Mouse (Mus musculus): ENCODE results near the gene Tex22. TPM values are rescaled to one million over a fixed set of nuclear protein-coding genes. Genes with fewer than 3 reads are reported as not detected.

The Tex22 gene
- polyA plus RNA-seq, 1 experiment from 2014 or later: not detected

GRCm38 (mm10) chr12:113108528-113109283, 34.4 kb downstream of the Tex22 start:
- no peaks in the 10 kb centered on the region for H3K27me3 ChIP-seq (ENCODE audit: control insufficient read depth, insufficient read depth, low read length)
- H3K27ac ChIP-seq (replicated peaks; ENCODE audit: low read depth, low read length): no peak overlapping the region
- no peak overlapping the region for H3K9ac ChIP-seq (replicated peaks; ENCODE audit: low read length)
- H3K36me3 ChIP-seq (replicated peaks; ENCODE audit: control insufficient read depth, insufficient read depth, low read depth, low read length): peaks cover 2% of the 10 kb centered on the region; the same call in 1 of the 2 replicates
- H3K4me1 ChIP-seq (ENCODE audit: control insufficient read depth, insufficient read depth, low read length): no peaks in the 10 kb centered on the region
- 87% methylated on average over 17 of the region's 17 CpGs for WGBS
- DNase-seq (ENCODE audit: low spot score): no peak
- no peak overlapping the region for H3K4me2 ChIP-seq (ENCODE audit: low read depth, low read length)
- ATAC-seq (replicated peaks; ENCODE audit: insufficient number of reproducible peaks, low FRiP score, low TSS enrichment, low read depth): no peak
- H3K4me3 ChIP-seq (ENCODE audit: low read depth, low read length): no peak overlapping the region
- no peaks in the 10 kb centered on the region for H3K9me3 ChIP-seq (replicated peaks; ENCODE audit: control insufficient read depth, low read length)

- H3K9ac ChIP-seq (replicated peaks; ENCODE audit: low read length): no peak overlapping the region
- ATAC-seq (replicated peaks; ENCODE audit: insufficient number of reproducible peaks, low FRiP score, low TSS enrichment, low read depth) (no peak), DNase-seq (ENCODE audit: low spot score) (no peak)
- H3K36me3 ChIP-seq (replicated peaks; ENCODE audit: control insufficient read depth, insufficient read depth, low read depth, low read length): 0 out of 2 replicates have a peak, but pooled peaks cover 2% of the 10 kb centered on the region
- no peak overlapping the region for H3K4me3 ChIP-seq (ENCODE audit: low read depth, low read length)
- no peak overlapping the region for H3K4me2 ChIP-seq (ENCODE audit: low read depth, low read length)
- no peaks in the 10 kb centered on the region for H3K9me3 ChIP-seq (replicated peaks; ENCODE audit: control insufficient read depth, low read length)
- H3K27me3 ChIP-seq (ENCODE audit: control insufficient read depth, insufficient read depth, low read length): no peaks in the 10 kb centered on the region
- WGBS: 88% methylated on average over 10 of the region's 10 CpGs
- no peaks in the 10 kb centered on the region for H3K4me1 ChIP-seq (ENCODE audit: control insufficient read depth, insufficient read depth, low read length)
- no peak overlapping the region for H3K27ac ChIP-seq (replicated peaks; ENCODE audit: low read depth, low read length)
Observed at GRCm38 (mm10) chr12:113109801-113110200, 35.5 kb downstream of the Tex22 start.

DNA sequence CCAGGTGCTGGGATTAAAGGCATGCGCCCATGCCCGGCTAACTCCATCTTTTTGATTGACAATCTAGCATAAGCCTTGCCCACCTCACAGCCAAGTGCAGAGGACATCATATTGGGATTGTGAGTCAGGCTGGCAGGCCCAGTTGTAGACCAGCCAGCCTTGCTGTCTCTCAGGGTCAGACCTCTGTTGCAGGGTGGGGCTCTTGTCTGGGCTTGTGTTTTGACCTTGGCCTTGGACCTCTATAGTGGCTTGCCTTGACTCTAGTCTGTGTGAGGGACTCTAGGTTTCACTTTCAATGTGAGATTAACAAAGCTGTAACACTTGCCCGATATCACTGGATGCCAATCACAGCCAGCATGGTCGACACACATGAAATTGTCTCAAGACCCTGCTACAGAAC, 39.8 kb downstream of the Tex22 start:
- ATAC-seq (replicated peaks; ENCODE audit: insufficient number of reproducible peaks, low FRiP score, low TSS enrichment, low read depth): no peak
- no peak overlapping the region for H3K4me2 ChIP-seq (ENCODE audit: low read depth, low read length)
- H3K36me3 ChIP-seq (replicated peaks; ENCODE audit: control insufficient read depth, insufficient read depth, low read depth, low read length): peaks cover 2% of the 10 kb centered on the region; the same call in 1 of the 2 replicates
- WGBS: 88% methylated on average over 4 of the region's 4 CpGs
- no peak for DNase-seq (ENCODE audit: low spot score)
- no peak overlapping the region for H3K4me3 ChIP-seq (ENCODE audit: low read depth, low read length)
- H3K27ac ChIP-seq (replicated peaks; ENCODE audit: low read depth, low read length): no peak overlapping the region
- H3K27me3 ChIP-seq (ENCODE audit: control insufficient read depth, insufficient read depth, low read length): no peaks in the 10 kb centered on the region
- no peak overlapping the region for H3K9ac ChIP-seq (replicated peaks; ENCODE audit: low read length)
- H3K4me1 ChIP-seq (ENCODE audit: control insufficient read depth, insufficient read depth, low read length): no peaks in the 10 kb centered on the region
- H3K9me3 ChIP-seq (replicated peaks; ENCODE audit: control insufficient read depth, low read length): no peaks in the 10 kb centered on the region

- H3K9me3 ChIP-seq (replicated peaks; ENCODE audit: control insufficient read depth, low read length): no peaks in the 10 kb centered on the region
- H3K4me1 ChIP-seq (ENCODE audit: control insufficient read depth, insufficient read depth, low read length): no peaks in the 10 kb centered on the region
- H3K27ac ChIP-seq (replicated peaks; ENCODE audit: low read depth, low read length): no peak overlapping the region
- H3K9ac ChIP-seq (replicated peaks; ENCODE audit: low read length): no peak overlapping the region
- 87% methylated on average over 16 of the region's 16 CpGs for WGBS
- DNase-seq (ENCODE audit: low spot score) (no peak), ATAC-seq (replicated peaks; ENCODE audit: insufficient number of reproducible peaks, low FRiP score, low TSS enrichment, low read depth) (no peak)
- H3K36me3 ChIP-seq (replicated peaks; ENCODE audit: control insufficient read depth, insufficient read depth, low read depth, low read length): peaks cover 2% of the 10 kb centered on the region; the same call in 1 of the 2 replicates
- no peak overlapping the region for H3K4me2 ChIP-seq (ENCODE audit: low read depth, low read length)
- H3K4me3 ChIP-seq (ENCODE audit: low read depth, low read length): no peak overlapping the region
- no peaks in the 10 kb centered on the region for H3K27me3 ChIP-seq (ENCODE audit: control insufficient read depth, insufficient read depth, low read length)
Observed at GRCm38 (mm10) chr12:113114856-113115538, 40.7 kb downstream of the Tex22 start.

DNA sequence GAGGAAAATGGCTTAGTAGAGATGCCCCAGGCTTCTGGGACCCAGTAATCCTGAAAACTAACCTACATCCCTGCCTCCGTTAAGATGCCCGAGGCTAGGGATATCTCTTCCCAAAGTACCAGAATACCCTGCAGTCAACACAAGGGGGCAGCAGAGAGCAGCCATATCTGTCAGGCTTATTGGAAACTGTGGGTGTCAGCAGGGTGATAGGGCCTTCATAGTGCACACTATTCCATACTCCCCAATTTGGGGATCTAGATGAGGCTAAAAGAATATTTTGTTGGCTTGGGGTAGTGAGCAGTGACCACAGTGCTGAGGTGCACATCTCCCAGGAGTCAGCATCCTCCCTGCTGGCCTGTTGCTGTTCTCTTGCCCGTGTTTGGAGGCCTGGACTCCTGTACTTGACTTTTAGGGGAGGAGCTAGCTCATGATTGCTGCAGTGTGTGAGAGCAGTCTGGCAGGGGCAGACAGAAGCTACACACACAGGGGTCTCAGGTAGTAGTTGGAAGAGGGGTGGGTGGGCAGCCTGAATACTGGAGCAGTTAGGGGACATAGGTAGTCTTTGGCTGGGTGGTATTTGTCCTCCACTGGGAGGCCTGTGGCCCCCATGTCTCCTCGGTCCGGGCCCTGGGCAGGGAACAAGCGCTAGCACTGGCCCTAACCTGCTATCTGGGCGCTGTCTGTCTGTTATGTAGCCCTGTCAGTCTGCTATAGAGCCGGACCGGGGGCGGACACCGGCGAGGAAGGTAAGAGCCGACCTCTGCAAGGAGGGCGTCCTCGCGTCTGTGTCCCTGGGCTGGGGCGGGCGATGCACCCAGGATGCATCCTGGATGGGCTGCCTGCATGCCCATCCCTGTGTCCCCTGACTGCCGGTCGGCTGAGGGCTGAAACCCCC, 45.5 kb downstream of the Tex22 start:
- no peaks in the 10 kb centered on the region for H3K4me1 ChIP-seq (ENCODE audit: control insufficient read depth, insufficient read depth, low read length)
- no peak overlapping the region for H3K27ac ChIP-seq (replicated peaks; ENCODE audit: low read depth, low read length)
- H3K4me2 ChIP-seq (ENCODE audit: low read depth, low read length): no peak overlapping the region
- peaks cover 32% of the 10 kb centered on the region for H3K36me3 ChIP-seq (replicated peaks; ENCODE audit: control insufficient read depth, insufficient read depth, low read depth, low read length)
- no peak overlapping the region for H3K4me3 ChIP-seq (ENCODE audit: low read depth, low read length)
- H3K27me3 ChIP-seq (ENCODE audit: control insufficient read depth, insufficient read depth, low read length): no peaks in the 10 kb centered on the region
- DNase-seq (ENCODE audit: low spot score) (peak; percentile 84), ATAC-seq (replicated peaks; ENCODE audit: insufficient number of reproducible peaks, low FRiP score, low TSS enrichment, low read depth) (no peak; the same call in 1 of the 2 replicates)
- no peak overlapping the region for H3K9ac ChIP-seq (replicated peaks; ENCODE audit: low read length)
- 91% methylated on average over 20 of the region's 20 CpGs for WGBS
- no peaks in the 10 kb centered on the region for H3K9me3 ChIP-seq (replicated peaks; ENCODE audit: control insufficient read depth, low read length)

DNA sequence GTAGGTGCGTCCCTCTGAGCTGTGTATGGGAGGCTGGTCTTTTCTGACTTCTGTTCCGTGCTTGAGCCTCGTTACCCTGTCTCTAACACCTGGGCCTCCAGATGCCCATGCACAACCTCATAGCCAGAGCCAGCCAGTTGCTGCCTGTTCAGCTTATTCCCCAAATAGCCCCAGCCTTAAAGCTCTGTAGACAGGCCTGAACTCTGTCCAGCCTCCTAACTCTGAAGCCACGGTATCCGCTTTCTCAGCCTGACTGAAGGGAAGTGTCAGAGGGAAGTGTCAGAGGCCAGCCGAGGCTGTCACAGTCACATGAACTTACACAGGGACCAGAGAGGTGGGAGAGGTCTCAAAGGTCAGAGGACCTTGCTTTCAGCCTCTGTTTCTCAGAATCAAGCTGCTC, 50.4 kb downstream of the Tex22 start:
- Histone ChIP-seq H3K4me3 (ENCODE audit: low read depth, low read length) (no peak overlapping the region), H3K9me3 (replicated peaks; ENCODE audit: control insufficient read depth, low read length) (no peaks in the 10 kb centered on the region), H3K27ac (replicated peaks; ENCODE audit: low read depth, low read length) (no peak overlapping the region), H3K9ac (replicated peaks; ENCODE audit: low read length) (no peak overlapping the region), H3K36me3 (replicated peaks; ENCODE audit: control insufficient read depth, insufficient read depth, low read depth, low read length) (peaks cover 41% of the 10 kb centered on the region), H3K4me1 (ENCODE audit: control insufficient read depth, insufficient read depth, low read length) (no peaks in the 10 kb centered on the region), H3K27me3 (ENCODE audit: control insufficient read depth, insufficient read depth, low read length) (no peaks in the 10 kb centered on the region), H3K4me2 (ENCODE audit: low read depth, low read length) (no peak overlapping the region)
- ATAC-seq (replicated peaks; ENCODE audit: insufficient number of reproducible peaks, low FRiP score, low TSS enrichment, low read depth) (no peak), DNase-seq (ENCODE audit: low spot score) (no peak)
- 81% methylated on average over 6 of the region's 6 CpGs for WGBS

- Histone ChIP-seq H3K4me1 (ENCODE audit: control insufficient read depth, insufficient read depth, low read length) (no peaks in the 10 kb centered on the region), H3K27me3 (ENCODE audit: control insufficient read depth, insufficient read depth, low read length) (no peaks in the 10 kb centered on the region; the same call in 1 of the 2 replicates), H3K36me3 (replicated peaks; ENCODE audit: control insufficient read depth, insufficient read depth, low read depth, low read length) (peaks cover 32% of the 10 kb centered on the region), H3K27ac (replicated peaks; ENCODE audit: low read depth, low read length) (no peak overlapping the region), H3K9ac (replicated peaks; ENCODE audit: low read length) (no peak overlapping the region), H3K9me3 (replicated peaks; ENCODE audit: control insufficient read depth, low read length) (no peaks in the 10 kb centered on the region), H3K4me2 (ENCODE audit: low read depth, low read length) (no peak overlapping the region), H3K4me3 (ENCODE audit: low read depth, low read length) (no peak overlapping the region)
- ATAC-seq (replicated peaks; ENCODE audit: insufficient number of reproducible peaks, low FRiP score, low TSS enrichment, low read depth) (no peak), DNase-seq (ENCODE audit: low spot score) (no peak)
- WGBS: 98% methylated on average over 8 of the region's 8 CpGs
Observed at GRCm38 (mm10) chr12:113130732-113131131, 56.4 kb downstream of the Tex22 start.

Data from embryonic facial prominence, embryonic 11.5 days (tissue).